11 mouse cellular contexts compared by ENCODE assay signal in the genomic region with DNA sequence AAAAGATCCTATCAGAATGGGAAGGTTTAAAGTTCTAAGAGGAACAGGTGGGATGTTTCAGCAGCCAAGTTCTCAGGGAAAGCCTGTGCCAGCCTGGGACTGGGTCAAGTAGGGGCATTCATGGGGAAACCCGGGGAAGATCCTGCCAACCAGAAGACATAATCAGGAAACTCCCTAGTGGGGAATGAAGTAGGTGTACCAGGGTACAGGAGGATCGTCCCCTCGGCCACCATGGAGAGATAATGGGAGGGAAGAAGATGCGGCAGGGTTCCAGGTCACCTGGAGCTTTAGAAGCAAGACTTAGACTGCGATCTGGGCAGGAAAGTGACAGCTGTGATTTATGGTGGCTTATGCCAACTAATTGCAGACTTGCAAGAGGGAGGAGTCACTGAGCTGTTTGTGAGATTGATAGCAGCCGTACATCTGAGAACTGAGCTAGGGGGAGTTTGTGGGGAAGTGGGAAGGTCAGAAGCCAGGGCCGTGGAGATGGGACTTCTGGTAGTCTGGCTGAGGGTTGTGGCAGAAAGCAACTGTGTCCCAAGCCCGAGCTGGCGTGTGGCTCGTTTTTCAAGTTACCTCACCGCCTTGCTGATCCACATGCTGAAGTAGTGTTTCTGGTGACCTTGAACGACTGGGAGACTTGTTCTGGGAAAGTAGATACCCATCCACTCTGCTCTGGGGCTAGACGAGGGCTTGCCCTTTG. TPM values are rescaled to one million over a fixed set of nuclear protein-coding genes. Genes with fewer than 3 reads are reported as not detected.
DNase-seq lines count a peak whose midpoint lies in the region; ATAC-seq lines count a peak whose summit lies in the region.
"Had no signal": no experiment of that assay in that cellular context is flagged by ENCODE, and none has a peak within 500 bp of the region (broad histone marks: within the 10 kb centered on the region; RNA-seq: fewer than 3 reads in every experiment).

No protein-coding gene starts in this region.

- 63% methylated on average over 13 of the region's 13 CpGs for WGBS in embryonic facial prominence, embryonic 10.5 days
- 75% methylated on average over 13 of the region's 13 CpGs for WGBS in hindbrain, embryonic 14.5 days

- no peaks in the 10 kb centered on the region for H3K27me3 ChIP-seq in embryonic facial prominence, embryonic 10.5 days (replicated peaks; ENCODE audit: low read depth, poor library complexity, severe bottlenecking)
- H3K27me3 ChIP-seq in hindbrain, embryonic 14.5 days (ENCODE audit: control insufficient read depth, insufficient read depth, low read length), result no peaks in the 10 kb centered on the region
- H3K27me3 ChIP-seq: limb, embryonic 15.5 days; neural tube, embryonic 13.5 days had no signal

- no peak overlapping the region for H3K9ac ChIP-seq in hindbrain, embryonic 14.5 days
- H3K9ac ChIP-seq: limb, embryonic 15.5 days; neural tube, embryonic 13.5 days had no signal

- no peak overlapping the region for H3K4me2 ChIP-seq in hindbrain, embryonic 14.5 days (replicated peaks)
- H3K4me2 ChIP-seq: limb, embryonic 15.5 days; neural tube, embryonic 13.5 days had no signal

- H3K27ac ChIP-seq in embryonic facial prominence, embryonic 10.5 days (replicated peaks), result no peak overlapping the region
- no peak overlapping the region for H3K27ac ChIP-seq in hindbrain, embryonic 14.5 days
- H3K27ac ChIP-seq: limb, embryonic 15.5 days; neural tube, embryonic 13.5 days had no signal

- peaks cover 6% of the 10 kb centered on the region for H3K4me1 ChIP-seq in embryonic facial prominence, embryonic 10.5 days
- H3K4me1 ChIP-seq in hindbrain, embryonic 14.5 days (replicated peaks; ENCODE audit: control insufficient read depth, insufficient read depth, low read length), result no peaks in the 10 kb centered on the region
- H3K4me1 ChIP-seq: neural tube, embryonic 13.5 days had no signal

- no peaks in the 10 kb centered on the region for H3K9me3 ChIP-seq in embryonic facial prominence, embryonic 10.5 days
- no peaks in the 10 kb centered on the region for H3K9me3 ChIP-seq in hindbrain, embryonic 14.5 days (ENCODE audit: control insufficient read depth, low read length)
- H3K9me3 ChIP-seq: limb, embryonic 15.5 days; neural tube, embryonic 13.5 days had no signal

- H3K4me3 ChIP-seq in embryonic facial prominence, embryonic 10.5 days, result no peak overlapping the region
- no peak overlapping the region for H3K4me3 ChIP-seq in hindbrain, embryonic 14.5 days (replicated peaks; ENCODE audit: low read length)
- H3K4me3 ChIP-seq: limb, embryonic 15.5 days; neural tube, embryonic 13.5 days had no signal

- no peak for ATAC-seq in hindbrain, embryonic 14.5 days (ENCODE audit: low FRiP score)

- peak; percentile 13 for DNase-seq in kidney, adult 11 months
- DNase-seq in kidney, postnatal 36 days, result no peak
- DNase-seq in adrenal gland, postnatal 10 days, result peak; percentile 37
- DNase-seq in embryonic facial prominence, embryonic 10.5 days (ENCODE audit: low spot score), result peak; percentile 12
- DNase-seq in kidney, adult 9 months, result peak; percentile 18
- no peak for DNase-seq in left cerebral cortex, postnatal 25 days (ENCODE audit: low spot score in 2 of 2)
- no peak for DNase-seq in spleen, postnatal 4 days (ENCODE audit: low spot score in 2 of 2)
- DNase-seq in hindbrain, embryonic 14.5 days (ENCODE audit: low spot score), result no peak
- DNase-seq: cerebellum, adult 9-11 months had no signal

- intact Hi-C loops in left cerebral cortex, postnatal 25 days (cut with DNase I), result no loop called here

- no peaks in the 10 kb centered on the region for H3K36me3 ChIP-seq in embryonic facial prominence, embryonic 10.5 days (replicated peaks)
- no peaks in the 10 kb centered on the region for H3K36me3 ChIP-seq in hindbrain, embryonic 14.5 days (replicated peaks; ENCODE audit: control insufficient read depth, insufficient read depth)
- H3K36me3 ChIP-seq: neural tube, embryonic 13.5 days had no signal

RNA-seq across cellular contexts. Expression of gene Ppp4r2, which starts 30.9 kb away (rescaled TPM):
- 10 to 100 TPM; 64.2 to 68.3 TPM for total RNA-seq in adrenal gland, postnatal 10 days (2021)
- polyA plus RNA-seq in embryonic facial prominence, embryonic 10.5 days (2016; fragmentation: Nextera tagmentation; extraction: Ambion mirVana), result 22.6 and 23.9 TPM in 2 replicates
- total RNA-seq in left cerebral cortex, postnatal 25 days (2021), result 10 to 100 TPM; 71.3 to 80.3 TPM
- polyA plus RNA-seq in hindbrain, embryonic 14.5 days (2014; fragmentation: Nextera tagmentation; extraction: Ambion mirVana), result 26.6 and 27.0 TPM in 2 replicates

Comparison
In these comparisons a context has a peak if more than half of its experiments do, and no peak if none do; other contexts are left out.
1. DNase-seq: peak in kidney, adult 11 months (single experiment), adrenal gland, postnatal 10 days (single experiment), embryonic facial prominence, embryonic 10.5 days (single experiment) and kidney, adult 9 months (single experiment); none in kidney, postnatal 36 days (0 of 2), left cerebral cortex, postnatal 25 days (0 of 2), spleen, postnatal 4 days (0 of 2) and hindbrain, embryonic 14.5 days (single experiment).